Mouse (Mus musculus) adrenal gland, postnatal 14 days (tissue): ENCODE data around the gene Cradd. TPM values are rescaled to one million over a fixed set of nuclear protein-coding genes. Genes with fewer than 3 reads are reported as not detected.
A peak's percentile ranks its signal among the peaks of the same experiment; 100 is the strongest.

Source experiments
- DNase-seq: peaks from one replicate; pipeline ENCODE4 v3.0.0; 2021; ENCODE audit warnings: mixed read lengths
- total RNA-seq: library from RNA; stranded (reverse); gene quantifications from 2 replicates; pipeline ENCODE4 v1.2.3, GENCODE M21; 2021

Gene Cradd
- total RNA-seq, 1 experiment from 2014 or later, result 11.7 TPM

- no peak for DNase-seq
Observed at GRCm38 (mm10) chr10:95334826-95335225, 10.9 kb upstream of the Cradd start.

- no peak for DNase-seq
Observed at GRCm38 (mm10) chr10:95332596-95332995, 8.7 kb upstream of the Cradd start.

- no peak for DNase-seq
Observed at GRCm38 (mm10) chr10:95330375-95331363, 6.7 kb upstream of the Cradd start.

- DNase-seq, result no peak
Observed at GRCm38 (mm10) chr10:95329884-95330283, 6.0 kb upstream of the Cradd start.

- DNase-seq, result no peak
Observed at GRCm38 (mm10) chr10:95324278-95324631, 322 bp upstream of the Cradd start.

GRCm38 (mm10) chr10:95322076-95323070 lies 1.6 kb downstream of the Cradd start:
- DNase-seq, result peak; percentile 66

- DNase-seq, result no peak
Observed at GRCm38 (mm10) chr10:95319001-95319400, 4.9 kb downstream of the Cradd start.

GRCm38 (mm10) chr10:95318392-95318708 lies 5.6 kb downstream of the Cradd start:
- peak; percentile 81 for DNase-seq

- peak; percentile 66 for DNase-seq
Observed at GRCm38 (mm10) chr10:95317581-95318391, 6.1 kb downstream of the Cradd start.

GRCm38 (mm10) chr10:95317091-95317490 lies 6.8 kb downstream of the Cradd start:
- DNase-seq, result no peak

GRCm38 (mm10) chr10:95316675-95317074 lies 7.3 kb downstream of the Cradd start:
- no peak for DNase-seq

GRCm38 (mm10) chr10:95315801-95316474 lies 8.0 kb downstream of the Cradd start:
- no peak for DNase-seq

- DNase-seq, result no peak
Observed at GRCm38 (mm10) chr10:95315321-95315720, 8.6 kb downstream of the Cradd start.

- DNase-seq, result no peak
Observed at GRCm38 (mm10) chr10:95314019-95314418, 9.9 kb downstream of the Cradd start.

GRCm38 (mm10) chr10:95313524-95313923 lies 10.4 kb downstream of the Cradd start:
- DNase-seq, result no peak

- DNase-seq, result no peak
Observed at GRCm38 (mm10) chr10:95310688-95311441, 13.1 kb downstream of the Cradd start.

GRCm38 (mm10) chr10:95309412-95310322 lies 14.3 kb downstream of the Cradd start:
- no peak for DNase-seq

GRCm38 (mm10) chr10:95308991-95309390 lies 14.9 kb downstream of the Cradd start:
- DNase-seq, result no peak

- DNase-seq, result no peak
Observed at GRCm38 (mm10) chr10:95307916-95308315, 16.0 kb downstream of the Cradd start.
